Mouse (Mus musculus) common myeloid progenitor, adult 5-6 weeks (primary cell): ENCODE results near the gene Prkg2. TPM values are rescaled to one million over a fixed set of nuclear protein-coding genes. Genes with fewer than 3 reads are reported as not detected.

Source experiments
- ATAC-seq: replicated peaks from 2 replicates; pipeline ENCODE4 v1.8.0; 2016; ENCODE audit warnings: low read depth, mild to moderate bottlenecking, moderate TSS enrichment, inconsistent platforms; ENCODE audit not compliant: poor library complexity, severe bottlenecking
- total RNA-seq: library from RNA; stranded (forward); fragments of 200-1000, 187-1606 nt; gene quantifications from 2 replicates; pipeline ENCODE4 v1.2.3, GENCODE M21; 2017

The Prkg2 gene
- total RNA-seq, 1 experiment from 2014 or later, result not detected

GRCm38 (mm10) chr5:98981304-98981703 is 55.8 kb downstream of the Prkg2 start:
- ATAC-seq, result no peak

- no peak for ATAC-seq
Measured at GRCm38 (mm10) chr5:98978316-98978715, 58.8 kb downstream of the Prkg2 start.

GRCm38 (mm10) chr5:98975877-98976672 is 61.1 kb downstream of the Prkg2 start:
- ATAC-seq, result peak; percentile 52; the same call in 1 of the 2 replicates

GRCm38 (mm10) chr5:98966679-98967078 is 70.5 kb downstream of the Prkg2 start:
- ATAC-seq, result no peak

- ATAC-seq, result no peak
Measured at GRCm38 (mm10) chr5:98965139-98965538, 72.0 kb downstream of the Prkg2 start.

GRCm38 (mm10) chr5:98964367-98964766 is 72.8 kb downstream of the Prkg2 start:
- ATAC-seq, result no peak

- no peak for ATAC-seq
Measured at GRCm38 (mm10) chr5:98962472-98962871, 74.7 kb downstream of the Prkg2 start.

- ATAC-seq, result no peak
Measured at GRCm38 (mm10) chr5:98955576-98955975, 81.6 kb downstream of the Prkg2 start.

GRCm38 (mm10) chr5:98953386-98953785 is 83.8 kb downstream of the Prkg2 start:
- ATAC-seq, result no peak

- ATAC-seq, result no peak
Measured at GRCm38 (mm10) chr5:98951566-98951965, 85.6 kb downstream of the Prkg2 start.

GRCm38 (mm10) chr5:98950495-98951092 is 86.6 kb downstream of the Prkg2 start:
- no peak for ATAC-seq

- no peak for ATAC-seq
Measured at GRCm38 (mm10) chr5:98949784-98950183, 87.4 kb downstream of the Prkg2 start.

- ATAC-seq, result no peak
Measured at GRCm38 (mm10) chr5:98946656-98947055, 90.5 kb downstream of the Prkg2 start.

GRCm38 (mm10) chr5:98946117-98946620 is 91.0 kb downstream of the Prkg2 start:
- ATAC-seq, result no peak

GRCm38 (mm10) chr5:98943776-98944175 is 93.4 kb downstream of the Prkg2 start:
- no peak for ATAC-seq

- no peak for ATAC-seq
Measured at GRCm38 (mm10) chr5:98940731-98941130, 96.4 kb downstream of the Prkg2 start.

- no peak for ATAC-seq
Measured at GRCm38 (mm10) chr5:98939631-98940208, 97.4 kb downstream of the Prkg2 start.

GRCm38 (mm10) chr5:98939116-98939515 is 98.0 kb downstream of the Prkg2 start:
- ATAC-seq, result no peak

- no peak for ATAC-seq
Measured at GRCm38 (mm10) chr5:98937879-98938278, 99.3 kb downstream of the Prkg2 start.

GRCm38 (mm10) chr5:98936650-98937049 is 100.5 kb downstream of the Prkg2 start:
- ATAC-seq, result no peak

- no peak for ATAC-seq
Measured at GRCm38 (mm10) chr5:98935930-98936329, 101.2 kb downstream of the Prkg2 start.
